Mouse (Mus musculus) small intestine, adult 2 months (tissue): ENCODE results near the gene Efna2. TPM values are rescaled to one million over a fixed set of nuclear protein-coding genes. Genes with fewer than 3 reads are reported as not detected.

Source experiments
- H3K27ac ChIP-seq: fragments of 200-500 bp; 2 replicates; pipeline ENCODE4 v1.5.1; 2012; ENCODE audit warnings: low read depth, low read length, control low read depth, inconsistent platforms; ENCODE audit not compliant: insufficient read depth
- H3K27me3 ChIP-seq: fragments of 200-500 bp; 2 replicates; pipeline ENCODE4 v1.6.1; 2012; ENCODE audit warnings: mild to moderate bottlenecking, moderate library complexity, low read length, inconsistent platforms; ENCODE audit not compliant: control insufficient read depth, insufficient read depth
- H3K36me3 ChIP-seq: fragments of 200-500 bp; 2 replicates; pipeline ENCODE4 v1.6.1; 2012; ENCODE audit warnings: mild to moderate bottlenecking, low read length, control low read depth, inconsistent platforms; ENCODE audit not compliant: control insufficient read depth, insufficient read depth
- H3K4me1 ChIP-seq: fragments of 200-500 bp; 2 replicates; pipeline ENCODE4 v1.6.1; 2012; ENCODE audit warnings: low read length, inconsistent platforms, mixed read lengths; ENCODE audit not compliant: control insufficient read depth, insufficient read depth, insufficient read length
- H3K4me3 ChIP-seq: fragments of 200-500 bp; 2 replicates; pipeline ENCODE4 v1.5.1; 2012; ENCODE audit warnings: low read depth, mild to moderate bottlenecking, control low read depth, inconsistent platforms, low read length, moderate library complexity
- CTCF ChIP-seq: fragments of 200-500 bp; IDR thresholded peaks from 2 replicates; pipeline ENCODE4 v1.5.1; 2012; ENCODE audit warnings: low read depth, mild to moderate bottlenecking, control low read depth, inconsistent platforms, low read length, moderate library complexity, mixed read lengths; ENCODE audit not compliant: insufficient replicate concordance, insufficient read length; ENCODE audit errors: extremely low read depth
- POLR2A ChIP-seq: fragments of 200-500 bp; IDR thresholded peaks from 2 replicates; pipeline ENCODE4 v1.6.1; 2012; ENCODE audit warnings: low read depth, mild to moderate bottlenecking, control low read depth, inconsistent platforms, low read length, moderate library complexity
- WGBS: fragments of 180-500 bp; shearing (Covaris S2); methylation state at CpG from one replicate; pipeline ENCODE4 v1.1.7; 2018; 5-methylcytosine and 5-hydroxymethylcytosine counted together
- polyA plus RNA-seq: library from polyadenylated mRNA; depleted of rRNA; stranded (reverse); fragments of >200 nt; gene quantifications from 2 replicates; pipeline ENCODE4 v1.2.3, GENCODE M21; 2012; rRNA removed

Gene Efna2
- polyA plus RNA-seq, 1 experiment: 1.8 TPM

DNA sequence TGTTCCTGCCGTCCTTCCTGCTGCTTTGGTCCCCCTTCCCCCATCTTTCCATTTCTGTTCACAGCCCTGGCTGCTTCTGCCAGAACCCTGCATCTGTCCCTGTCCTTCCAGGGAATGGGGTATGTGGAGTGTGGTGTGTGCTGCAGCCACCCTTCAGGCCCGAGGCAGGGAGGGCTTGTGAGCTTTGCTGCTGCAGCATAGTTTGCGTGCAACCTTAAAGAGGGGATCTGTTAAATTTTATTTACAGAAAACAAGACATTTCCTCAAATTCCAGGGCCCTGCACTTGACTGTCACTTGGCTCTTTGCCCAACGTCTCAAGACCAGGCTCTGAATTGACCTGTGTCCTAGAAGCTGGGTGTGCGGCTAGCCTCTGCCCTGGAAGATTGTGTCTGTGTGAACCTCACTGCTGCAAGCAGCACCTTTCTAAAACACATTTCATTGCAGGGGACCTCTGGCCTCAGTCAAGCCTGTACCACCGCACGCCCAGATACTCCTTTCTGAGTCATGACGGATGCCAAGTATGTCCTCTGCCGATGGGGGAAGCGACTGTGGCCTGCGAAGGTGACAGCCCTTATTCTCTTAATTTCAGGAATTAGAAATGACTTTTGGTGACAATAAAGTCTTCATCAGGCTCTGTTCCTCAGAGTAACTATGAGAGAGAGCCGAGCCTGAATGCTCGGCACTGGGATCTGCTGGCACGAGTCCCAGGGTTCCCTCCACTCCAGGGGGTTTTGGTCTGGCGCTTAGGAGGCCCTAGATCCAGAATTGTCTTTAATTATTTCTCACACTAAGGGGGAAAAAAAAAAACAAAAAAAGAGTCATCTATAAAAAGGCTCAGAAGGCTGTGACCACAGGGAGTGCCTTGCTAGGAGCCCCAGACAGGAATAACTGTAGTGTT lies 48.8 kb downstream of the Efna2 start:
- Histone ChIP-seq H3K36me3 (peaks cover 27% of the 10 kb centered on the region), H3K27me3 (no peaks in the 10 kb centered on the region), H3K27ac (no peak overlapping the region), H3K4me3 (no peak overlapping the region), H3K4me1 (peaks cover 9% of the 10 kb centered on the region)
- WGBS: 66% methylated on average over 15 of the region's 15 CpGs
- TF ChIP-seq POLR2A (no peak), CTCF (no peak)

DNA sequence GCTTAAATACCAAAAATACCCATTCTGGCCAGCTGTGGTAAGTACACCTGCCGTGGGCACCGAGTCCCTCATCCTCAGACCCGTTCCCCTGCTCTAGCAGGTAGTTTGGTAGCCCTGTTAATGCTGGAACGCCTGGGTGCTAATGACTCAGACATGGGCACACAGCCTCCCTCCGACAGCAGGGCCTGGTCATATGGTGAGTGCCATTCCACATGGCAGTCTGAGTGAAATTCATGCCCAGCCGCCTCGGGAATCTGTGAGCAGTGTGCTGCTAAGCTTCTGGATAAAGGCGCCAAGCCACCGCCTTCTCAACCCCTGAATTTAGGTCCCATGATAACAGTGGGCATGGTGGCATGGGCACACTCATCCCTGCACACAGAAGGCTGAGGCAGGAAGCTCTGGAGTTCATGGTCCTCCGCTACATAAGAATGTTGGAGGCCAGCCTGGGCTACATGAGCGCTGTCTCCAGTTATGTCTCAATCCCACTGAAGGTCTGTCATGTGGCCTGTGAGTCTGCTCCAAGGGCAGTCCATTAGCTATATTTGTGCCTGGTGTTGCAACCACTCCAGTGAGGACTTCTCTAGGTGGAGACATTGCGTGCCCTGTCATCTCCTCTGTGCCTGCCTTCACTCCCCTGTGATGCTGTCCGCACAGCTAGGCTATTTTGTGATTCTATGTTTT lies 57.0 kb downstream of the Efna2 start:
- 95% methylated on average over 13 of the region's 13 CpGs for WGBS

DNA sequence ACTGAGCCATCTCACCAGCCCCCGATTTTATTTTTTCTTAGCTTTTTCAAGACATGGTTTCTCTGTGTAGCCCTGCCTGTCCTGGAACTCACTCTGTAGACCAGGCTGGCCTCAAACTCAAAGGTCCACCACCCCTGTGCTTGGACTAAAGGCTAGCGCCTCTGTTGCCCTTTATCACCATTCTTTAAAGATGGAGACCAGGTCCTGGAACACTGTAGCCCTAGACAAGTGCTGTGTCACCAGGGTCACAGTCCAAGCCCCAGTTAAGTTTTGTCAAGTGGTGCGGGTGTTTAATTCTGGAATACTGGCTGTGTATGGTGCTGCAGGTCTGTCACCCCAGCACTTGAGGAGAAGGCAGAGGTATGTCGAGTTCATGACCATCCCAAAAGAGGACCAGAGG lies 57.7 kb downstream of the Efna2 start:
- H3K27me3 ChIP-seq: no peaks in the 10 kb centered on the region
- no peak overlapping the region for H3K27ac ChIP-seq
- no peak for TF ChIP-seq POLR2A
- no peak for TF ChIP-seq CTCF
- WGBS: 91% methylated on average over 4 of the region's 4 CpGs
- H3K4me3 ChIP-seq: no peak overlapping the region
- H3K4me1 ChIP-seq: peaks cover 5% of the 10 kb centered on the region; the same call in 1 of the 2 replicates
- H3K36me3 ChIP-seq: peaks cover 74% of the 10 kb centered on the region

More for the DNA sequence above, 57.0 kb downstream of the Efna2 start:
- no peaks in the 10 kb centered on the region for H3K27me3 ChIP-seq
- peaks cover 72% of the 10 kb centered on the region for H3K36me3 ChIP-seq
- TF ChIP-seq POLR2A (no peak), CTCF (no peak)
- H3K4me3 ChIP-seq: no peak overlapping the region
- no peak overlapping the region for H3K27ac ChIP-seq
- H3K4me1 ChIP-seq: peaks cover 5% of the 10 kb centered on the region; the same call in 1 of the 2 replicates

DNA sequence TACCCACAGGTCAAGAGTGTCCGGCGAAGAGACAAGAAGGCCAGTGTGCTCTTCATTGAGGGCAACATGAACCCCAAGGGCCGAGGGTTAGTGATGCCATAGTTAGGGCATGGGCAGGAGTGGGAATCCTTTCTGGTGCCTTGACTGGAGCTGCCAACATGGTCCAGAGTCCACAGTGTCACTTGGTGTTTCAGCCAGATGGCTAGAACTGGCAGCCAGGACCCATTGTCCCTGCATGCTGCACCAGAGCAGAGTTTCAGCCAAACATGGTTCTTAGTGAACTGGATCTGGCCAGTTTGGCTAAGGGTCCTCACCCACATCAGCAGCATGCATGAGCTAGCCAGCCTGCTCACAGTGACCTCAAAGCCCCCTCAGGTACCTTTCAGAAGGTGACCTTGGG lies 59.0 kb downstream of the Efna2 start:
- peaks cover 5% of the 10 kb centered on the region; the same call in 1 of the 2 replicates for H3K4me1 ChIP-seq
- H3K4me3 ChIP-seq: no peak overlapping the region
- no peaks in the 10 kb centered on the region for H3K27me3 ChIP-seq
- WGBS: 90% methylated on average over 3 of the region's 3 CpGs
- H3K36me3 ChIP-seq: peaks cover 69% of the 10 kb centered on the region
- H3K27ac ChIP-seq: no peak overlapping the region
- TF ChIP-seq CTCF (no peak), POLR2A (no peak)

Other genes starting within 250 kb of the Efna2 start
- gene Wdr18, start 219.3 kb upstream of the Efna2 start, polyA plus RNA-seq: 34.8 and 44.6 TPM in 2 replicates
- gene Grin3b, start 208.8 kb upstream of the Efna2 start, polyA plus RNA-seq: not detected in 2 replicates
- gene Tmem259, start 195.2 kb upstream of the Efna2 start, polyA plus RNA-seq: 225 and 441 TPM in 2 replicates
- gene Cnn2, start 190.9 kb upstream of the Efna2 start, polyA plus RNA-seq: 49.9 and 72.8 TPM in 2 replicates
- gene Abca7, start 183.0 kb upstream of the Efna2 start, polyA plus RNA-seq: 18.1 and 33.4 TPM in 2 replicates
- 23.2 and 36.8 TPM in 2 replicates for gene Arhgap45, start 162.8 kb upstream of the Efna2 start, polyA plus RNA-seq
- gene Polr2e, start 139.7 kb upstream of the Efna2 start, polyA plus RNA-seq: 140 and 186 TPM in 2 replicates
- 388 and 646 TPM in 2 replicates for gene Gpx4, start 132.3 kb upstream of the Efna2 start, polyA plus RNA-seq
- gene Sbno2, start 73.9 kb upstream of the Efna2 start, polyA plus RNA-seq: 61.2 and 126 TPM in 2 replicates
- 77.5 and 124 TPM in 2 replicates for gene Stk11, start 63.7 kb upstream of the Efna2 start, polyA plus RNA-seq
- gene Atp5d, start 40.9 kb upstream of the Efna2 start, polyA plus RNA-seq: 2,309 and 4,813 TPM in 2 replicates
- 3.7 and 6.6 TPM in 2 replicates for gene Cbarp, start 38.6 kb upstream of the Efna2 start, polyA plus RNA-seq
- 151 and 372 TPM in 2 replicates for gene Midn, start 31.2 kb upstream of the Efna2 start, polyA plus RNA-seq
- 18.5 and 48.0 TPM in 2 replicates for gene Cirbp, start 13.5 kb upstream of the Efna2 start, polyA plus RNA-seq
- gene 1600002K03Rik, start 6.5 kb upstream of the Efna2 start, polyA plus RNA-seq: 6.8 and 9.0 TPM in 2 replicates
- gene Mum1, start 47.0 kb downstream of the Efna2 start, polyA plus RNA-seq: 11.6 and 23.7 TPM in 2 replicates
- 800 and 1,176 TPM in 2 replicates for gene Ndufs7, start 69.6 kb downstream of the Efna2 start, polyA plus RNA-seq
- 13.1 and 55.2 TPM in 2 replicates for gene Gamt, start 81.5 kb downstream of the Efna2 start, polyA plus RNA-seq
- 46.6 and 89.3 TPM in 2 replicates for gene Dazap1, start 82.0 kb downstream of the Efna2 start, polyA plus RNA-seq
- 741 and 887 TPM in 2 replicates for gene Rps15, start 113.0 kb downstream of the Efna2 start, polyA plus RNA-seq
- 0.65 and 0.96 TPM in 2 replicates for gene Apc2, start 116.5 kb downstream of the Efna2 start, polyA plus RNA-seq
- gene 2310011J03Rik, start 141.1 kb downstream of the Efna2 start, polyA plus RNA-seq: 47.4 and 74.1 TPM in 2 replicates
- 18.0 and 27.0 TPM in 2 replicates for gene Pcsk4, start 150.0 kb downstream of the Efna2 start, polyA plus RNA-seq
- 186 and 287 TPM in 2 replicates for gene Reep6, start 150.5 kb downstream of the Efna2 start, polyA plus RNA-seq
- 74.2 and 136 TPM in 2 replicates for gene Adamtsl5, start 168.9 kb downstream of the Efna2 start, polyA plus RNA-seq
- 0.75 and 5.9 TPM in 2 replicates for gene Plk5, start 177.0 kb downstream of the Efna2 start, polyA plus RNA-seq
- gene Mex3d, start 208.2 kb downstream of the Efna2 start, polyA plus RNA-seq: 10.3 and 20.6 TPM in 2 replicates
- 55.1 and 85.7 TPM in 2 replicates for gene Mbd3, start 220.1 kb downstream of the Efna2 start, polyA plus RNA-seq
- gene Uqcr11, start 227.3 kb downstream of the Efna2 start, polyA plus RNA-seq: 2,051 and 2,588 TPM in 2 replicates